Mouse (Mus musculus) embryonic facial prominence, embryonic 10.5 days (tissue): ENCODE measurements around the gene Cyba. TPM values are rescaled to one million over a fixed set of nuclear protein-coding genes. Genes with fewer than 3 reads are reported as not detected.
A peak's percentile ranks its signal among the peaks of the same experiment; 100 is the strongest.

Experiments
- DNase-seq: peaks from one replicate; pipeline ENCODE4 v3.0.0-alpha.2; 2017; ENCODE audit warnings: low spot score
- H3K27ac ChIP-seq: fragments of 300-500 bp; sonication (generic); replicated peaks from 2 replicates; pipeline ENCODE4 v1.5.1; 2016; ENCODE audit warnings: mild to moderate bottlenecking
- H3K27me3 ChIP-seq: fragments of 300-500 bp; sonication (generic); replicated peaks from 2 replicates; pipeline ENCODE4 v1.6.1; 2016; ENCODE audit warnings: low read depth, mild to moderate bottlenecking; ENCODE audit not compliant: poor library complexity, severe bottlenecking
- H3K36me3 ChIP-seq: fragments of 300-500 bp; sonication (generic); replicated peaks from 2 replicates; pipeline ENCODE4 v1.6.1; 2016; ENCODE audit warnings: mild to moderate bottlenecking, moderate library complexity
- H3K4me1 ChIP-seq: fragments of 300-500 bp; sonication (generic); 2 replicates; pipeline ENCODE4 v1.6.1; 2016
- H3K4me3 ChIP-seq: fragments of 300-500 bp; sonication (generic); 2 replicates; pipeline ENCODE4 v1.5.1; 2016; ENCODE audit warnings: mild to moderate bottlenecking, moderate library complexity
- H3K9me3 ChIP-seq: fragments of 300-500 bp; sonication (generic); 2 replicates; pipeline ENCODE4 v1.6.1; 2016; ENCODE audit warnings: mild to moderate bottlenecking
- WGBS: fragments of 180-500 bp; shearing (Covaris S2); methylation state at CpG from one replicate; pipeline ENCODE4 v1.1.7; 2016; 5-methylcytosine and 5-hydroxymethylcytosine counted together
- polyA plus RNA-seq: library from polyadenylated mRNA; unstranded; fragments of >200 nt; fragmentation: Nextera tagmentation; extraction: Ambion mirVana; gene quantifications from 2 replicates; pipeline ENCODE4 v1.2.1, GENCODE M21; 2016

The Cyba gene
- polyA plus RNA-seq, 1 experiment from 2014 or later = 62.6 TPM

GRCm38 (mm10) chr8:122462510-122462909 is 29.8 kb upstream of the Cyba start:
- no peak overlapping the region for H3K27ac ChIP-seq
- peaks cover 25% of the 10 kb centered on the region for H3K36me3 ChIP-seq
- peaks cover 54% of the 10 kb centered on the region for H3K4me1 ChIP-seq
- DNase-seq = no peak
- WGBS = 77% methylated on average over 8 of the region's 8 CpGs
- no peaks in the 10 kb centered on the region for H3K9me3 ChIP-seq
- no peak overlapping the region for H3K4me3 ChIP-seq
- peaks cover 60% of the 10 kb centered on the region for H3K27me3 ChIP-seq

- H3K9me3 ChIP-seq = no peaks in the 10 kb centered on the region
- H3K27ac ChIP-seq = no peak overlapping the region
- H3K27me3 ChIP-seq = peaks cover 69% of the 10 kb centered on the region
- no peak overlapping the region for H3K4me3 ChIP-seq
- no peak for DNase-seq
- peaks cover 54% of the 10 kb centered on the region for H3K4me1 ChIP-seq
- WGBS = 61% methylated on average over 11 of the region's 11 CpGs
- peaks cover 16% of the 10 kb centered on the region for H3K36me3 ChIP-seq
Measured at GRCm38 (mm10) chr8:122461473-122462148, 28.9 kb upstream of the Cyba start.

GRCm38 (mm10) chr8:122460524-122461472 is 28.1 kb upstream of the Cyba start, which contains the start of gene Snai3:
Snai3 (minus strand) TSS chr8:122460733.
- 3% methylated on average over 56 of the region's 56 CpGs for WGBS
- H3K9me3 ChIP-seq = no peaks in the 10 kb centered on the region
- H3K4me1 ChIP-seq = peaks cover 54% of the 10 kb centered on the region
- H3K4me3 ChIP-seq = peak within 1 kb of the TSS; percentile 50
- H3K36me3 ChIP-seq = peaks cover 8% of the 10 kb centered on the region
- H3K27me3 ChIP-seq = peaks cover 78% of the 10 kb centered on the region
- DNase-seq = peak; percentile 73
- peak within 1 kb of the TSS; percentile 36; the same call in 1 of the 2 replicates for H3K27ac ChIP-seq

- Histone ChIP-seq H3K36me3 (peaks cover under 1% of the 10 kb centered on the region; the same call in 1 of the 2 replicates), H3K9me3 (no peaks in the 10 kb centered on the region), H3K4me1 (peaks cover 51% of the 10 kb centered on the region), H3K4me3 (peak overlapping the region; percentile 50), H3K27me3 (peaks cover 81% of the 10 kb centered on the region), H3K27ac (peak overlapping the region; percentile 36; the same call in 1 of the 2 replicates)
- 27% methylated on average over 7 of the region's 7 CpGs for WGBS
- no peak for DNase-seq
Measured at GRCm38 (mm10) chr8:122459990-122460389, 27.3 kb upstream of the Cyba start.

GRCm38 (mm10) chr8:122459218-122459900 is 26.6 kb upstream of the Cyba start:
- no peaks in the 10 kb centered on the region for H3K36me3 ChIP-seq
- WGBS = 60% methylated on average over 6 of the region's 6 CpGs
- H3K9me3 ChIP-seq = no peaks in the 10 kb centered on the region
- H3K4me1 ChIP-seq = peaks cover 45% of the 10 kb centered on the region
- no peak overlapping the region for H3K27ac ChIP-seq
- H3K27me3 ChIP-seq = peaks cover 81% of the 10 kb centered on the region
- peak overlapping the region; percentile 50; the same call in 1 of the 2 replicates for H3K4me3 ChIP-seq
- peak; percentile 38 for DNase-seq

GRCm38 (mm10) chr8:122457171-122457570 is 24.4 kb upstream of the Cyba start:
- no peaks in the 10 kb centered on the region for H3K9me3 ChIP-seq
- no peak for DNase-seq
- 77% methylated on average over 11 of the region's 11 CpGs for WGBS
- no peak overlapping the region for H3K27ac ChIP-seq
- no peaks in the 10 kb centered on the region for H3K36me3 ChIP-seq
- peaks cover 25% of the 10 kb centered on the region for H3K4me1 ChIP-seq
- no peak overlapping the region for H3K4me3 ChIP-seq
- H3K27me3 ChIP-seq = peaks cover 67% of the 10 kb centered on the region

- H3K4me3 ChIP-seq = no peak overlapping the region
- peaks cover 39% of the 10 kb centered on the region for H3K27me3 ChIP-seq
- no peaks in the 10 kb centered on the region for H3K9me3 ChIP-seq
- H3K36me3 ChIP-seq = no peaks in the 10 kb centered on the region
- H3K27ac ChIP-seq = no peak overlapping the region
- 89% methylated on average over 6 of the region's 6 CpGs for WGBS
- H3K4me1 ChIP-seq = no peaks in the 10 kb centered on the region
- no peak for DNase-seq
Measured at GRCm38 (mm10) chr8:122454409-122454808, 21.7 kb upstream of the Cyba start.

- Histone ChIP-seq H3K9me3 (no peaks in the 10 kb centered on the region), H3K4me1 (no peaks in the 10 kb centered on the region), H3K27ac (no peak overlapping the region), H3K4me3 (no peak overlapping the region), H3K27me3 (peaks cover 20% of the 10 kb centered on the region), H3K36me3 (no peaks in the 10 kb centered on the region)
- DNase-seq = no peak
- WGBS = 88% methylated on average over 10 of the region's 10 CpGs
Measured at GRCm38 (mm10) chr8:122452154-122452553, 19.4 kb upstream of the Cyba start.

- H3K4me1 ChIP-seq = 0 out of 2 replicates have a peak, but pooled peaks cover under 1% of the 10 kb centered on the region
- 86% methylated on average over 7 of the region's 7 CpGs for WGBS
- H3K4me3 ChIP-seq = no peak overlapping the region
- no peak overlapping the region for H3K27ac ChIP-seq
- no peak for DNase-seq
- H3K27me3 ChIP-seq = peaks cover 11% of the 10 kb centered on the region
- no peaks in the 10 kb centered on the region for H3K9me3 ChIP-seq
- no peaks in the 10 kb centered on the region for H3K36me3 ChIP-seq
Measured at GRCm38 (mm10) chr8:122451161-122451703, 18.5 kb upstream of the Cyba start.

GRCm38 (mm10) chr8:122445203-122445602 is 12.5 kb upstream of the Cyba start:
- Histone ChIP-seq H3K36me3 (no peaks in the 10 kb centered on the region), H3K4me3 (no peak overlapping the region), H3K4me1 (peaks cover 33% of the 10 kb centered on the region), H3K27ac (no peak overlapping the region), H3K27me3 (0 out of 2 replicates have a peak, but pooled peaks cover 4% of the 10 kb centered on the region), H3K9me3 (no peaks in the 10 kb centered on the region)
- 68% methylated on average over 3 of the region's 3 CpGs for WGBS
- DNase-seq = no peak

- peak; percentile 73 for DNase-seq
- peak overlapping the region; percentile 91 for H3K27ac ChIP-seq
- WGBS = 37% methylated on average over 19 of the region's 19 CpGs
Measured at GRCm38 (mm10) chr8:122444058-122444748, 11.5 kb upstream of the Cyba start.

More at GRCm38 (mm10) chr8:122444058-122444748, 11.5 kb upstream of the Cyba start:
- H3K4me3 ChIP-seq = peak overlapping the region; percentile 72
- H3K27me3 ChIP-seq = 0 out of 2 replicates have a peak, but pooled peaks cover 4% of the 10 kb centered on the region
- H3K4me1 ChIP-seq = peaks cover 33% of the 10 kb centered on the region
- H3K9me3 ChIP-seq = no peaks in the 10 kb centered on the region
- peaks cover 10% of the 10 kb centered on the region for H3K36me3 ChIP-seq
